Mouse (Mus musculus) stomach, embryonic 14.5 days (tissue): ENCODE data around the gene Plac1. TPM values are rescaled to one million over a fixed set of nuclear protein-coding genes. Genes with fewer than 3 reads are reported as not detected.
A peak's percentile ranks its signal among the peaks of the same experiment; 100 is the strongest.

Experiments used
- ATAC-seq: fragments of 200-750 bp; cut with Nextera tagmentation; 2 replicates; pipeline ENCODE4 v1.8.0; 2017; ENCODE audit warnings: low read depth, moderate TSS enrichment; ENCODE audit not compliant: insufficient number of reproducible peaks, insufficient read depth, low FRiP score
- H3K27ac ChIP-seq: fragments of 300-500 bp; sonication (generic); 2 replicates; pipeline ENCODE4 v1.5.1; 2014; ENCODE audit warnings: mild to moderate bottlenecking, low read length, moderate library complexity, mixed read lengths
- H3K27me3 ChIP-seq: fragments of 300-500 bp; sonication (generic); 2 replicates; pipeline ENCODE4 v1.6.1; 2014; ENCODE audit warnings: low read length, control low read depth, mixed read lengths; ENCODE audit not compliant: control insufficient read depth, insufficient read depth
- H3K36me3 ChIP-seq: fragments of 300-500 bp; sonication (generic); 2 replicates; pipeline ENCODE4 v1.6.1; 2014; ENCODE audit warnings: mild to moderate bottlenecking, control low read depth, low read length, moderate library complexity, mixed read lengths; ENCODE audit not compliant: control insufficient read depth, insufficient read depth
- H3K4me1 ChIP-seq: fragments of 300-500 bp; sonication (generic); 2 replicates; pipeline ENCODE4 v1.6.1; 2014; ENCODE audit warnings: low read length, control low read depth, mixed read lengths; ENCODE audit not compliant: control insufficient read depth, insufficient read depth
- H3K4me2 ChIP-seq: fragments of 300-500 bp; sonication (generic); replicated peaks from 2 replicates; pipeline ENCODE4 v1.6.1; 2014; ENCODE audit warnings: low read depth, low read length, control low read depth
- H3K4me3 ChIP-seq: fragments of 300-500 bp; sonication (generic); 2 replicates; pipeline ENCODE4 v1.5.1; 2014; ENCODE audit warnings: low read depth, low read length, control low read depth
- H3K9ac ChIP-seq: fragments of 300-500 bp; sonication (generic); replicated peaks from 2 replicates; pipeline ENCODE4 v1.6.1; 2014; ENCODE audit warnings: low read depth, mild to moderate bottlenecking, control low read depth, low read length, moderate library complexity, mixed read lengths
- H3K9me3 ChIP-seq: fragments of 300-500 bp; sonication (generic); 2 replicates; pipeline ENCODE4 v1.6.1; 2016; ENCODE audit warnings: low read depth, low read length, control low read depth; ENCODE audit not compliant: control insufficient read depth
- WGBS: fragments of 180-500 bp; shearing (Covaris S2); extraction: QIAGEN DNeasy Blood & Tissue Kit; methylation state at CpG from one replicate; pipeline ENCODE4 v1.1.7; 2014; 5-methylcytosine and 5-hydroxymethylcytosine counted together
- polyA plus RNA-seq: library from polyadenylated mRNA; unstranded; fragments of >200 nt; fragmentation: Nextera tagmentation; extraction: Ambion mirVana; gene quantifications from 2 replicates; pipeline ENCODE4 v1.2.1, GENCODE M21; 2014

The Plac1 gene
- polyA plus RNA-seq, 1 experiment from 2014 or later: 15.3 TPM

DNA sequence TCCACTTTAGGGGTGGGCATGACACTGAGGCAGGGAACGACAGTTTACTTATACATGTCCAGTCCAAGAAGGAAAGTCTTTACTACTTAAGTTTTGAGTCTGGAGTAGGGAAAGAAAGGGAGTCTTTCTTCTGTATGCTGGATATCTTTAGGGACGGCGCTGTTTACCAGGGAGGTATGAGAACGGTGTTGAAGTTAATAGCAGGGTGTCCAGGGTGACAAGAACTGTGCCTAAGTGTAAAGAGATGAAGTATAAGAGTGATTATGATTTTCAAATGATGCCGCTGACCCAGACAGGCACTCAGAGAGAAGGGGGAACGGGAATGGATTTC, 182.2 kb downstream of the Plac1 start:
- 30% methylated on average over 6 of the region's 6 CpGs for WGBS
- H3K9ac ChIP-seq: 0 out of 2 replicates have a peak overlapping the region, but pooled peaks have one; percentile 14

DNA sequence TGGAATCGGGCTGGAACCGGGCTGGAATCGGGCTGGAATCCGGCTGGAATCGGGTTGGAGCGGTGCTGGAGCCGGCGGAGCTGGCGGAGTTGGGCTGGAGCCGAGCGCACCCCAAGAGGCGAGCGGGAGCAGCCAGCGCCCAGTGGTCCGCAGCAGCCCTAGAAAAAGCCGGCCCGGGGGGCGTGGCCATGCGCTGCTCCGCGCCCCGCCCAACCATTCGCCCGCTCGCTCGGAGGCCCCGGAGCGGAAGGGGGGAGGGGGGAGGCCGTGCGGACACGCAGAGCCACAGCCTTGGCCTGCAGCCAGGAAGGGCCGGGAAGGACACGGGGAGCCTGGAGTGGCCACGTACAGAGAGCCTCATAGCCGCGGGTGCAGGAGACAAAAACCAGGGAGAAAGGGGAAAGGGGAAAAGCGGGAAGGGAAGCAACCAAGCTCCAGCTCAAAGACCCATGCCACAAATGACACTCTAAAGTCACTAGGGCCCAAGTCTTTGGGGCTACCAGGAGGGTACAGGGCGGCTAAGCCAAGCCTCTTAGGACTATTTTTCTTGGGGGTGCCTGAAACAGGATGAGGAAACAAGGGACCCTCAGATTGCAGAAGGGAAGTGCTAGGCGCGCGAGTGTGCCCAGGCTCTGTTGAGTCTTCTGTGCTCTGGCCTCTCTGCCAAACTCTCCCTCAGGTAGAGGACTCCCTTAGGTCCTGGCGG, 182.7 kb downstream of the Plac1 start:
- peak overlapping the region; percentile 40 for H3K4me2 ChIP-seq
- H3K36me3 ChIP-seq: no peaks in the 10 kb centered on the region; the same call in 1 of the 2 replicates
- H3K27me3 ChIP-seq: no peaks in the 10 kb centered on the region
- peak overlapping the region; percentile 54 for H3K4me3 ChIP-seq
- H3K9me3 ChIP-seq: no peaks in the 10 kb centered on the region
- H3K4me1 ChIP-seq: 0 out of 2 replicates have a peak, but pooled peaks cover 4% of the 10 kb centered on the region
- ATAC-seq: peak; percentile 83
- H3K27ac ChIP-seq: peak overlapping the region; percentile 96
- WGBS: 18% methylated on average over 42 of the region's 42 CpGs
- H3K9ac ChIP-seq: peak overlapping the region; percentile 79

More for the DNA sequence above, 182.2 kb downstream of the Plac1 start:
- H3K4me1 ChIP-seq: 0 out of 2 replicates have a peak, but pooled peaks cover 4% of the 10 kb centered on the region
- no peaks in the 10 kb centered on the region for H3K9me3 ChIP-seq
- H3K27ac ChIP-seq: peak overlapping the region; percentile 96
- H3K4me3 ChIP-seq: peak overlapping the region; percentile 54; the same call in 1 of the 2 replicates
- ATAC-seq: no peak
- peak overlapping the region; percentile 40 for H3K4me2 ChIP-seq
- H3K36me3 ChIP-seq: no peaks in the 10 kb centered on the region; the same call in 1 of the 2 replicates
- no peaks in the 10 kb centered on the region for H3K27me3 ChIP-seq

- Histone ChIP-seq H3K4me2 (peak overlapping the region; percentile 40; the same call in 1 of the 2 replicates), H3K27me3 (no peaks in the 10 kb centered on the region), H3K9me3 (no peaks in the 10 kb centered on the region), H3K9ac (peak overlapping the region; percentile 79), H3K27ac (peak overlapping the region; percentile 96), H3K4me1 (0 out of 2 replicates have a peak, but pooled peaks cover 4% of the 10 kb centered on the region), H3K4me3 (peak overlapping the region; percentile 54), H3K36me3 (no peaks in the 10 kb centered on the region; the same call in 1 of the 2 replicates)
- peak; percentile 15; the same call in 1 of the 2 replicates for ATAC-seq
- 23% methylated on average over 23 of the region's 33 CpGs for WGBS
Observed at GRCm38 (mm10) chrX:53056627-53057026, 183.3 kb downstream of the Plac1 start.

GRCm38 (mm10) chrX:53055771-53056170, 184.1 kb downstream of the Plac1 start:
- no peak for ATAC-seq
- Histone ChIP-seq H3K9me3 (no peaks in the 10 kb centered on the region), H3K4me2 (peak overlapping the region; percentile 40), H3K27ac (peak overlapping the region; percentile 96; the same call in 1 of the 2 replicates), H3K27me3 (no peaks in the 10 kb centered on the region), H3K4me3 (peak overlapping the region; percentile 54), H3K4me1 (0 out of 2 replicates have a peak, but pooled peaks cover 4% of the 10 kb centered on the region), H3K36me3 (no peaks in the 10 kb centered on the region; the same call in 1 of the 2 replicates), H3K9ac (peak overlapping the region; percentile 79)
- 14% methylated on average over 9 of the region's 9 CpGs for WGBS

DNA sequence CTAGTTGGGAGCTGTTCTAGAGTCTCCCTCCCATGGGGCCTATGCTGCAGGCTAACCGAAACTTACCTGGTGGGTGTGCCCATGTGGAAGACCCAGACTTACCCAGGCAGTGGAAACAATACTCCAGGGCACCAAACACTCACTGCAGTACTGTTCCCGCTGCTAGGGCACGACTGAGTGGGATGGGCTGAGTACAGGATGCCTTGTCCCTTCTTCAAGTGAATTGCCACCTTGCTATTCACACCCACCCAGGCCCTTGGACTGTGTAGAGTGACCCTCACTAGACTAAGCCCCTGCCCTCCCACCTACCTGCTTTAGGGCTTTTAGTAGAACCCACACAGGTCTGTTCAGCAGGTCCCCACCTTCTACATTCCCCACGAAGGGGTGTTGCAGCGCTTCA, 186.0 kb downstream of the Plac1 start:
- H3K9ac ChIP-seq: no peak overlapping the region; the same call in 1 of the 2 replicates
- peak overlapping the region; percentile 40 for H3K4me2 ChIP-seq
- no peaks in the 10 kb centered on the region; the same call in 1 of the 2 replicates for H3K36me3 ChIP-seq
- 0 out of 2 replicates have a peak, but pooled peaks cover 4% of the 10 kb centered on the region for H3K4me1 ChIP-seq
- WGBS: 48% methylated on average over 5 of the region's 5 CpGs
- 0 out of 2 replicates have a peak overlapping the region, but pooled peaks have one; percentile 8 for H3K4me3 ChIP-seq
- ATAC-seq: no peak
- peak overlapping the region; percentile 21; the same call in 1 of the 2 replicates for H3K27ac ChIP-seq
- H3K27me3 ChIP-seq: no peaks in the 10 kb centered on the region
- no peaks in the 10 kb centered on the region for H3K9me3 ChIP-seq

- Histone ChIP-seq H3K4me2 (peak overlapping the region; percentile 30), H3K9me3 (no peaks in the 10 kb centered on the region), H3K4me1 (0 out of 2 replicates have a peak, but pooled peaks cover 4% of the 10 kb centered on the region), H3K27me3 (no peaks in the 10 kb centered on the region), H3K27ac (peak overlapping the region; percentile 55; the same call in 1 of the 2 replicates), H3K4me3 (no peak overlapping the region), H3K36me3 (no peaks in the 10 kb centered on the region; the same call in 1 of the 2 replicates), H3K9ac (no peak overlapping the region)
- 13% methylated on average over 12 of the region's 13 CpGs for WGBS
- peak; percentile 56 for ATAC-seq
Observed at GRCm38 (mm10) chrX:53052652-53053500, 187.0 kb downstream of the Plac1 start.

GRCm38 (mm10) chrX:53050353-53050752, 189.6 kb downstream of the Plac1 start:
- H3K4me2 ChIP-seq: peak overlapping the region; percentile 41
- H3K4me1 ChIP-seq: peaks cover 14% of the 10 kb centered on the region
- H3K36me3 ChIP-seq: no peaks in the 10 kb centered on the region; the same call in 1 of the 2 replicates
- WGBS: 17% methylated on average over 6 of the region's 9 CpGs
- no peaks in the 10 kb centered on the region for H3K27me3 ChIP-seq
- peak overlapping the region; percentile 19; the same call in 1 of the 2 replicates for H3K4me3 ChIP-seq
- no peak overlapping the region for H3K9ac ChIP-seq
- no peaks in the 10 kb centered on the region for H3K9me3 ChIP-seq
- H3K27ac ChIP-seq: no peak overlapping the region; the same call in 1 of the 2 replicates
- ATAC-seq: no peak

GRCm38 (mm10) chrX:53049196-53049595, 190.7 kb downstream of the Plac1 start:
- Histone ChIP-seq H3K27ac (no peak overlapping the region), H3K9ac (no peak overlapping the region), H3K27me3 (no peaks in the 10 kb centered on the region), H3K4me2 (no peak overlapping the region), H3K36me3 (no peaks in the 10 kb centered on the region; the same call in 1 of the 2 replicates), H3K4me3 (no peak overlapping the region), H3K4me1 (peaks cover 17% of the 10 kb centered on the region), H3K9me3 (no peaks in the 10 kb centered on the region)
- ATAC-seq: no peak
- 58% methylated on average over 4 of the region's 4 CpGs for WGBS
